Mouse (Mus musculus) cortical plate, adult 2 months (tissue): ENCODE measurements around the gene Qrsl1.

Source experiments
- CTCF ChIP-seq: fragments of 200-500 bp; IDR thresholded peaks from 2 replicates; pipeline ENCODE4 v1.5.1; 2011; ENCODE audit warnings: mild to moderate bottlenecking, control low read depth, low read length; ENCODE audit not compliant: insufficient read depth; ENCODE audit errors: extremely low read depth
- POLR2A ChIP-seq: fragments of 200-500 bp; IDR thresholded peaks from 2 replicates; pipeline ENCODE4 v1.6.1; 2011; ENCODE audit warnings: mild to moderate bottlenecking, low read length, control low read depth; ENCODE audit not compliant: insufficient read depth; ENCODE audit errors: extremely low read depth

DNA sequence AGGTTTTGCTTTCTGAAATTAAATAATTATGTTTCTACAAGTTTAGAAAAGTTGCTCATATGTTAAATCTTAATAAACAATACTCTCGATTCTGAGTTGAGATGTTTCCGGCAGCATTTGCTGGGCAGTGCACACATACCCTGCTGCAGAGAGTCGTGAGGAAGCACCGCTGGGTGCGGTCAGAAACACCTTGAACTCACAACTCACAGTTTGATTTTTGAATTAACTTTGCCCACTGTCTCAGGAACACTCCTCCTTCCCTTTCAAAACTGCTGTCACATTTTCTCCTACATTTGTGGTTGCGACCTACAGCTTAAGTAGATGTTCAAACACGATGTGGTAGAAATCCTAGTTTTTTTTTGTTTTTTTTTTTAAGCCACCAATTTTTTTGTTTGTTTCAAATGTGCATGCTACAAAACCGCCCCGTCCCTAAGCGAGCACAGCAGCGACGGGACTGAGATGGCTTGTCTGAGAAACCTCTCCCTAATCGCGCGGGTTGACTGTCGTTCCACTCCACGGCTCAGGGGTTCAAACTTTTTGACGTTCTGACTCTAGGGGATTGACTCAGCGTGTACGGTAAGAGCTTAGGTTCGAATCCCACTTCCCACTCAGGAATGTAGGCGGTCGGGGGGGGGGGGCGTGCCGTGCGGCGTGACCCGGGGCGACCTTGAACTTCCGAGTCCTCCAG is 518 bp downstream of the Qrsl1 start:
- no peak for TF ChIP-seq CTCF
- no peak for TF ChIP-seq POLR2A
